Mouse (Mus musculus) small intestine, adult 2 months (tissue): ENCODE data around the gene Myl6. TPM values are rescaled to one million over a fixed set of nuclear protein-coding genes. Genes with fewer than 3 reads are reported as not detected.

Source experiments
- H3K27ac ChIP-seq: fragments of 200-500 bp; 2 replicates; pipeline ENCODE4 v1.5.1; 2012; ENCODE audit warnings: low read depth, low read length, control low read depth, inconsistent platforms; ENCODE audit not compliant: insufficient read depth
- H3K27me3 ChIP-seq: fragments of 200-500 bp; 2 replicates; pipeline ENCODE4 v1.6.1; 2012; ENCODE audit warnings: mild to moderate bottlenecking, moderate library complexity, low read length, inconsistent platforms; ENCODE audit not compliant: control insufficient read depth, insufficient read depth
- H3K36me3 ChIP-seq: fragments of 200-500 bp; 2 replicates; pipeline ENCODE4 v1.6.1; 2012; ENCODE audit warnings: mild to moderate bottlenecking, low read length, control low read depth, inconsistent platforms; ENCODE audit not compliant: control insufficient read depth, insufficient read depth
- H3K4me1 ChIP-seq: fragments of 200-500 bp; 2 replicates; pipeline ENCODE4 v1.6.1; 2012; ENCODE audit warnings: low read length, inconsistent platforms, mixed read lengths; ENCODE audit not compliant: control insufficient read depth, insufficient read depth, insufficient read length
- H3K4me3 ChIP-seq: fragments of 200-500 bp; 2 replicates; pipeline ENCODE4 v1.5.1; 2012; ENCODE audit warnings: low read depth, mild to moderate bottlenecking, control low read depth, inconsistent platforms, low read length, moderate library complexity
- CTCF ChIP-seq: fragments of 200-500 bp; IDR thresholded peaks from 2 replicates; pipeline ENCODE4 v1.5.1; 2012; ENCODE audit warnings: low read depth, mild to moderate bottlenecking, control low read depth, inconsistent platforms, low read length, moderate library complexity, mixed read lengths; ENCODE audit not compliant: insufficient replicate concordance, insufficient read length; ENCODE audit errors: extremely low read depth
- POLR2A ChIP-seq: fragments of 200-500 bp; IDR thresholded peaks from 2 replicates; pipeline ENCODE4 v1.6.1; 2012; ENCODE audit warnings: low read depth, mild to moderate bottlenecking, control low read depth, inconsistent platforms, low read length, moderate library complexity
- WGBS: fragments of 180-500 bp; shearing (Covaris S2); methylation state at CpG from one replicate; pipeline ENCODE4 v1.1.7; 2018; 5-methylcytosine and 5-hydroxymethylcytosine counted together
- polyA plus RNA-seq: library from polyadenylated mRNA; depleted of rRNA; stranded (reverse); fragments of >200 nt; gene quantifications from 2 replicates; pipeline ENCODE4 v1.2.3, GENCODE M21; 2012

The Myl6 gene
- polyA plus RNA-seq, 1 experiment, result 749 TPM

DNA sequence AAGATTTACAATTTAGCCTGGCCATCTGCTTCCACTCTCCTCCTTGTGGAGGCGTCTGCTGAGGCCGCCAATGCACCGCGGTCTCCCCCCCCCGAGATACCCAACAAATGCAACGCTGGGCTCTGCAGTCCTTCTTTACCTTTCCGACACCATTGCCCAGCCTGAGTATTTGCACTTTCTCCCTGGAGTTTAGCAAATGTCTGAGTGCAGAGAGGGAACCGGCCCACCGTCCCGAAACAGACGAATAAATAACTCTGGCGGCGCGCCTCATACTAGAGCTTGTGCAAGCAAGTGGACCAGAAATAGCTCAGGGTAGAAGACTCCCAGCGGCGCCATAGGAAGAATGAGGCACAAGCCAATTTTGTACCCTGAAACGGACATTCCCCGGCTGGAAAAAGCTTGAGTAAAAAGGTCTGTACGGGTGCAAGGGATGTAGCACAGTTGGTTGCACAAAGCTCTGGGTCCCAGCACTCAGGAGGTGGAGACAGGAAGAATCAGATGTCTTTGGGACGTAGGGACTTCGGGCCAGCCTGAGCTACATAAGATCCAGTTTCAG, 5.2 kb upstream of the Myl6 start:
- H3K4me1 ChIP-seq, result peaks cover 14% of the 10 kb centered on the region
- no peaks in the 10 kb centered on the region for H3K36me3 ChIP-seq
- under 1% methylated on average over 21 of the region's 21 CpGs for WGBS
- no peak for TF ChIP-seq POLR2A
- peak overlapping the region; percentile 93 for H3K27ac ChIP-seq
- H3K27me3 ChIP-seq, result no peaks in the 10 kb centered on the region
- peak overlapping the region; percentile 95 for H3K4me3 ChIP-seq

DNA sequence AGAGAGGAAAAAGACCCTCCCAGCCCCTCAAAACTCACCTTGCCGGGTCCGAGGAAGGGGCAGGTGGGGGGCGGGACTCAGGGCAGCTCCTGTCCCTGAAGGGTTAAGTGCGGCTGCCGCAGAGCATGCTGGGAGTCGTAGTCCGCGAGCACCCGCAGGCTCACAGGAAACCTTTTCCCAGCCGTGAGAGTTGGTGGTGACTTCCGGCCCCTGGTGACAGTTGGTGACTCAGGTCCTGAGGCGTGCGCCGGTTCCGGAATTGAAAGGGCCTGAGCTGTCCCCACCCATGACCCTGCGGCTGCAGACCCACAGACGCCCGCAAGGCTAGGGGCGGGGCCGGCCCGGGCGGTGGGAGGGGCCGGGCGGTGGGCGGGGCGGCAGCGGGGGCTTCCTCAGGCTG, 4.6 kb upstream of the Myl6 start, which contains the start of gene Myl6b:
Myl6b (minus strand) TSS at position 96 of the 400 bp plus-strand sequence.
- no peak for TF ChIP-seq POLR2A
- no peak for TF ChIP-seq CTCF
- WGBS, result 2% methylated on average over 27 of the region's 27 CpGs
- Histone ChIP-seq H3K27me3 (no peaks in the 10 kb centered on the region), H3K4me1 (peaks cover 14% of the 10 kb centered on the region), H3K4me3 (peak within 1 kb of the TSS; percentile 95), H3K27ac (peak within 1 kb of the TSS; percentile 93), H3K36me3 (no peaks in the 10 kb centered on the region)

DNA sequence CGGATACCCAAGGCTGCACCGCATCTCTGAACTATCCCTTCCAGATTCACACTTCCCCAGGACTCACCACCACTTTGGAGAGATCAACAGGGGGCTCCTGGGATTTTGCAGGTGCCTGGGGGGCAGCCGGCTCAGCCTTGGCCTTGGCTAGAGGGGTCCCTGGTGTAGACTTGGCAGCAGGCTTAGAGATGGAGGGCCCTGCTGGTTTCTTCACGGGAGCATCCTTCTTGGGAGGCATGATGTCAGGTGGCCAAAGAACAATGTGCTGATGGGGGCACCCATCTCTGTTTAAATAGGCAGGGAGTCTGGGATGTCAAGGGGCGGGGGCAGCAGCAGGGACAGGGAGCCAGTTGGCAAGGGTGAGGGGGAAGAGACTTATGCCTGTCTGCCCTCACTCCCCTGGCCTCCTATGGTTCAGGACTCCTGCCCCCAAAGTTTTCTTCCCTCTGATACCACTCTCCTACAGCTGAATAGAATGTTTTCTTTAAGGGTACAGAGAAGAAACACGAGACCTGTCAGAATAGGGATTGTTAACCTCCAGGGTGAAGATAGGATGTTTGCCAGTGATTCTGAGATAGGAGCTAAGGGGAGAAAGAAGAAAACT, 3.3 kb upstream of the Myl6 start:
- no peaks in the 10 kb centered on the region for H3K27me3 ChIP-seq
- no peaks in the 10 kb centered on the region for H3K36me3 ChIP-seq
- 60% methylated on average over 6 of the region's 6 CpGs for WGBS
- no peak overlapping the region for H3K27ac ChIP-seq
- TF ChIP-seq POLR2A (no peak), CTCF (no peak)
- H3K4me3 ChIP-seq, result no peak overlapping the region
- H3K4me1 ChIP-seq, result peaks cover 11% of the 10 kb centered on the region; the same call in 1 of the 2 replicates

DNA sequence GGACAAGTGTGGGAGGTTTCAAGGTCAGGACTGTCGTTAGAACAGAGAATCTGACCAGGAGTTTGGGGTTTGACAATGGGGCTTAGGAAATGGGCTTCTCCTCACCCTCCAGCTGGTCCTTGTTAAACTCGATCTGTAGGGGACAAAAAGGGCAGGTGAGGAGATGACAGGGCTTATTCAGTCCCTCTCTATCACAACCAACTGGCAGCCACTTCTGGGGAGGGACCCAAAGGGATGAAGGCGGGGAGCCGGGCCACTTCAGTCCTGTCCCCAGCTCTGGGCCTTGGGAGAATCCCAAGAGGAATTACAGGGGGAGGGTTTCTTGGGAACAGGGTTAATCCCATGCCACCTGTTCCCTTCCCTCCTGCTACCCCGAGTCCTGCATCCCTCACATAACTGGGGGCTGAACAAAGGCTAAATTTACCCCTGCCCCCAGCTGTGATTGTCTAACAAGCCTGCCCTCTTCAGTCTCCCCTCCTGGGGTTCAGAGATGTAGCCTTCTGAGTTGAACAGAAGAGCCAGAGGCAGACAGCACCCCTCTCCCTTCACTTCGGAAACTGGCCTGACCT, 2.6 kb upstream of the Myl6 start:
- TF ChIP-seq POLR2A, result no peak
- TF ChIP-seq CTCF, result no peak
- no peak overlapping the region for H3K4me3 ChIP-seq
- peaks cover 4% of the 10 kb centered on the region for H3K36me3 ChIP-seq
- no peak overlapping the region for H3K27ac ChIP-seq
- 68% methylated on average over 6 of the region's 6 CpGs for WGBS
- no peaks in the 10 kb centered on the region for H3K27me3 ChIP-seq
- H3K4me1 ChIP-seq, result peaks cover 12% of the 10 kb centered on the region; the same call in 1 of the 2 replicates

DNA sequence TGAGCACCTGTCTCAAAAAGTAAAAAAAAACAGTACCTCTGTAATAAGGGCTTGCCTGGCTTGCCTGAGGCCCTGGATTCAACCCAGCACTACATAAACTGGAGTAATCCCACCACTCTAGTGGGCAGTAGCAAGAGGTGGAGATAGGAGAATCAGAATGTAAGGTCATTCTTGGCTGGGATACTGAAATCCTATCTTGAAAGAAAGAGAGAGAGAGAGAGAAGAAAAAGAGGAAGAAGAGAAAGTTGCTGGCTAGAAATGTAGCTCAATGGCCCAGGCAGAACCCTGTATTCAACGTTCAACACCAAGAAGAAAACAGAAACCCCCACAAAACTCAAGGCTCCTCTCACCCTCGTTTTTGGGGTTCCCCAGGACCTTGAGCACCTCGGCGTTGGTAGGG, 2.0 kb upstream of the Myl6 start:
- Histone ChIP-seq H3K27ac (no peak overlapping the region), H3K4me1 (peaks cover 15% of the 10 kb centered on the region; the same call in 1 of the 2 replicates), H3K4me3 (no peak overlapping the region), H3K27me3 (no peaks in the 10 kb centered on the region), H3K36me3 (peaks cover 11% of the 10 kb centered on the region)
- TF ChIP-seq CTCF (no peak), POLR2A (no peak)
- 77% methylated on average over 4 of the region's 4 CpGs for WGBS

DNA sequence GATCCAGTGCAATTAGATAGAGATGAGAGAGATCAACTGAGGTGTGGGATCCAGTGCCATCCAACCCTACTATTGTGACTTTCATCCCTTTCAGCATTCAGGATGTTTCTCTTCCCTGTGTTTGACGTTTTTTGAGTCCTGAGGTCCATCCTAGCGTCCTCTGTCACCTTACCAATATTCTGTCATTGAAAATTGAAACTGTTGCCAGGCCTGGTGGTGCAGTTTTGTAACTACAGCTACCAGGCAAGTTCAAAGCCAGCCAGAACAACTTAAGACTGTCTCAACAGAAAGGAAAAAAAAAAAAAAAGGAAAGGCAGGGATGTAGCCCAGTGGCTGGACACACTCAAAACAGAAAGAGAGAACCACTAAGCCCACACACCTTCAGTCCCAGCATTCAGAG, 1.3 kb upstream of the Myl6 start:
- peaks cover 15% of the 10 kb centered on the region; the same call in 1 of the 2 replicates for H3K4me1 ChIP-seq
- peaks cover 16% of the 10 kb centered on the region for H3K36me3 ChIP-seq
- H3K4me3 ChIP-seq, result no peak overlapping the region
- no peaks in the 10 kb centered on the region for H3K27me3 ChIP-seq
- 57% methylated on average over 2 of the region's 2 CpGs for whole genome bisulfite sequencing
- TF ChIP-seq POLR2A (no peak), CTCF (no peak)
- H3K27ac ChIP-seq, result no peak overlapping the region

DNA sequence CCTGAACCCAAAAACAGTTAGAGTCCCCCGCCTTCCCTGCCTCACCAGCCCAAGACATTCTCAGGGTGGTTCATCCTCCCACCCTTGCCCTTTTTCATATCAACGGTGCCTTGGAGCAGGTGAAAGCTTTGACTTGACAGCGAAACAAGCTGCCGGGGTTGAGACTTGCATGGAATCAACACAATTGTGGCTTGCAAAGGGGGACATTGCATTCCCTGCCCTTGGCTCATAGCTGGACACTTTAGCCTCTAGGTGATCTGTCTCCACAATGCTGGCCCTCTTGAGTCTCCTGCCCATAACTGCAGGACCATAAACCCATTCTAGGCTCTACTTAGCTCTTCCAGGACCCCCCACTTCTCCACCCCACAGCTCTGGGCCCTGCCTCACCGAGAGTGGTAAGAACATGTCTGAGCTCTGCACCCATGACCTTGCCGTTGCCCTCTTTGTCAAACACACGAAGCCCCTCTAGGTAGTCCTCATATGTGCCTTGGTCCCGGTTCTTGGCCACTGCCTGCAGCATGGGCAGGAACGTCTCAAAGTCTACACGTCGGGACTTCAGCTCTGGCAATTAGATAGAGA, 811 bp upstream of the Myl6 start:
- Histone ChIP-seq H3K36me3 (peaks cover 20% of the 10 kb centered on the region), H3K4me1 (peaks cover 16% of the 10 kb centered on the region), H3K27ac (peak overlapping the region; percentile 69), H3K27me3 (no peaks in the 10 kb centered on the region), H3K4me3 (peak overlapping the region; percentile 91)
- WGBS, result 34% methylated on average over 11 of the region's 11 CpGs
- no peak for TF ChIP-seq CTCF
- TF ChIP-seq POLR2A, result no peak
